Mouse (Mus musculus) forebrain, embryonic 13.5 days (tissue): ENCODE data around the gene Wdr54. TPM values are rescaled to one million over a fixed set of nuclear protein-coding genes. Genes with fewer than 3 reads are reported as not detected.

ENCODE experiments used
- ATAC-seq: fragments of 200-750 bp; cut with Nextera tagmentation; 2 replicates; pipeline ENCODE4 v1.8.0; 2017
- H3K27ac ChIP-seq: fragments of 300-500 bp; sonication (generic); 2 replicates; pipeline ENCODE4 v1.5.1; 2015; ENCODE audit warnings: inconsistent platforms, mild to moderate bottlenecking, moderate library complexity
- H3K27me3 ChIP-seq: fragments of 300-500 bp; sonication (generic); 2 replicates; pipeline ENCODE4 v1.6.1; 2015; ENCODE audit warnings: mild to moderate bottlenecking, inconsistent platforms
- H3K36me3 ChIP-seq: fragments of 300-500 bp; sonication (generic); 2 replicates; pipeline ENCODE4 v1.6.1; 2015; ENCODE audit warnings: mild to moderate bottlenecking, inconsistent platforms; ENCODE audit not compliant: poor library complexity, severe bottlenecking
- H3K4me1 ChIP-seq: fragments of 300-500 bp; sonication (generic); 2 replicates; pipeline ENCODE4 v1.6.1; 2015; ENCODE audit warnings: inconsistent platforms
- H3K4me2 ChIP-seq: fragments of 300-500 bp; sonication (generic); 2 replicates; pipeline ENCODE4 v1.6.1; 2015; ENCODE audit warnings: inconsistent platforms, mild to moderate bottlenecking, moderate library complexity
- H3K4me3 ChIP-seq: fragments of 300-500 bp; sonication (generic); 2 replicates; pipeline ENCODE4 v1.5.1; 2015; ENCODE audit warnings: mild to moderate bottlenecking, inconsistent platforms
- H3K9ac ChIP-seq: fragments of 300-500 bp; sonication (generic); 2 replicates; pipeline ENCODE4 v1.6.1; 2015; ENCODE audit warnings: mild to moderate bottlenecking, inconsistent platforms
- H3K9me3 ChIP-seq: fragments of 300-500 bp; sonication (generic); replicated peaks from 2 replicates; pipeline ENCODE4 v1.6.1; 2016; ENCODE audit warnings: inconsistent platforms
- WGBS: fragments of 180-500 bp; shearing (Covaris S2); methylation state at CpG from one replicate; pipeline ENCODE4 v1.1.7; 2015; 5-methylcytosine and 5-hydroxymethylcytosine counted together
- polyA plus RNA-seq: library from polyadenylated mRNA; unstranded; fragments of >200 nt; fragmentation: Nextera tagmentation; extraction: Ambion mirVana; gene quantifications from 2 replicates; pipeline ENCODE4 v1.2.1, GENCODE M21; 2015

Wdr54 gene
- polyA plus RNA-seq, 1 experiment from 2014 or later = 17.5 TPM

DNA sequence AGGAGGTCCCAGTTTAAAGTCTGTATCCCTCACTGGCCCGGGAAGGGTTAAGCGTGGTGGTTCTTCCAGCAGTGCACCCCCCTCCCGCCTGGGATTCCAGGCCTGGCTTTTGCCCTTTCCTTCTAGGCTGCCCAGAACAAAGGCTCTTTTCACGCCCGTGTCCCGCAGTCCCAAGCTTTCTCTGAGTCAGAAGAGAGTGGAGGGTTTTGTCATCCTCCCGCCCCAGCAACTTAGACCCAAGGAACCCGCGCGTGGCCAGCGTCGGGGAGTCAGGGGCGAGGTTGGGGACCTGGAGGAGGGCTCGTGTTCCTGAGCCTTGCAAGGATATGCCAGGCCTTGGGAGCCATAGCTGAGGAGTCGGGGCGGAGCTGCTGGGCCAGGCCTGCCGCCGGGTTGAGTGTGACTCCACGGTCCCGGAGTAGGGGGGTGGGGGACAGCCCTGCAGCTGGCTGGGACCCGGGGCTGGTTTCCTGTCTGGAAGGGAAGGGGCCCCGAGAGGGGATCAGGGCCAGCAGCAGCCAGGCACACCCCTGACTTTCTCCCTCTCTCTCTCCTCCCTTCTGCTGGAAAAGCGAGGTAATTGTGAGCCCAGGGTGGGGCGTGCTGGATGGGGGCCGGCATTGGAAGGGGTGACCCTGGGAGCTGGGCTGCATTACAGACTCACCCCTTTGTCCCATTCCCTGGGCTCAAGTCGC is 19.2 kb downstream of the Wdr54 start:
- H3K9ac ChIP-seq = peak overlapping the region; percentile 70
- H3K27ac ChIP-seq = peak overlapping the region; percentile 78
- peak; percentile 72 for ATAC-seq
- H3K36me3 ChIP-seq = no peaks in the 10 kb centered on the region
- H3K27me3 ChIP-seq = peaks cover 26% of the 10 kb centered on the region
- 0% methylated on average over 24 of the region's 26 CpGs for WGBS
- no peaks in the 10 kb centered on the region for H3K9me3 ChIP-seq
- peak overlapping the region; percentile 41 for H3K4me3 ChIP-seq
- H3K4me2 ChIP-seq = peak overlapping the region; percentile 67
- H3K4me1 ChIP-seq = peaks cover 36% of the 10 kb centered on the region

DNA sequence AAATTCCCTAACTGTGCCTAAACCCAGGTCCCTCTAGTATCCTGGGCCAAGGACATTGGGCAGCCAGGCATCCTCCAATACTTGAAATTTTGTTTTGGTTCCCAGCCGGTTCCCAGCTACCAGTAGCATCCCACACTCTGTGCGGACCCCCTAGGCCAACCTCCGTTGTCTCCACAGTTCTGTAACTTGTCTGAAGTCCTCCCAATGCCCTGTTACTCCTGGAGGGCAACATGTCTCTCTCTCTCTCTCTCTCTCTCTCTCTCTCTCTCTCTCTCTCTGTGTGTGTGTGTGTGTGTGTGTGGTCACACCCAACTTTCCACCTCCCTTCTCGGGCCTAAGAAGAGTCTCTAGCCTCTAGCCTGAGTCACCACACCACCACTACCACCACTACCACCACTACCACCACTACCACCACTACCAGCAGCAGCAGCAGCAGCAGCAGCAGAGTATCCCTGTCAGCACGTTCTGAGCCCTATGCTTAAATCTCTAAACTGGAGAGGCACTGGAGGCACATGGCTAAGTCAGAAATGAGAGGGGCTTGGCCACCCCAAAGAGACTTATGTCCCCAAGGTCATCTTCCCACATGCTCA is 19.8 kb downstream of the Wdr54 start:
- Histone ChIP-seq H3K27ac (peak overlapping the region; percentile 78), H3K9ac (peak overlapping the region; percentile 70), H3K9me3 (no peaks in the 10 kb centered on the region), H3K36me3 (no peaks in the 10 kb centered on the region), H3K4me3 (peak overlapping the region; percentile 41), H3K27me3 (peaks cover 25% of the 10 kb centered on the region), H3K4me1 (peaks cover 32% of the 10 kb centered on the region), H3K4me2 (peak overlapping the region; percentile 67)
- whole genome bisulfite sequencing = 12% methylated on average over 5 of the region's 5 CpGs
- no peak for ATAC-seq

DNA sequence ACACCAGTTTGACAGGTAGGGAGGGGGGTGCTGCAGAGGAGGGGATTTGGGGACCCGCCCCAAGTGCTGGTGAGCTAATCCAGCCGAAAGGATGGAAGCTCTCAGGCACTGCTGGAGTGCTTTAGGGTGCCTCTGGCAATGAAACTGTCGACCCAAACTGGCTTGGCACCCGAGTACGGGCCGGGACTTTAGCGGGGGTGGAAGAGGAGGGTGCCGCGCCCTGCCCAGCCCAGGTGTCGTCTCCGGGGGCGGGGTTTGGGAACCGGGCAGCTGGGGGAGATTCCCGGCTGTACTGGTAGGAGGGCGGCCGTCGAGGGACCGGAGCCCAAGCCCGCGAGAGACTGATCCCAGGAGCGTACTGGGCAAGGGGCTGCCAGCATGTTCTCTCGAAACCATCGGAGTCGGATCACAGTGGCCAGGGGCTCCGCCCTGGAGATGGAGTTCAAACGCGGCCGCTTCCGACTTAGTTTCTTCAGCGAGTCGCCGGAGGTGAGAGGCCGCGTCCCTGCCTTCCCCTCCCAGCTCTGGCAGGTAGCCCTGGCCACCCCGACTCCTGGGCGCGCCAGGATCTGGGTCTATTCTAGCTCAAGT is 20.5 kb downstream of the Wdr54 start:
- WGBS = 4% methylated on average over 35 of the region's 37 CpGs
- H3K4me1 ChIP-seq = peaks cover 32% of the 10 kb centered on the region
- H3K4me2 ChIP-seq = peak overlapping the region; percentile 67
- H3K27ac ChIP-seq = no peak overlapping the region
- no peak for ATAC-seq
- H3K27me3 ChIP-seq = peaks cover 25% of the 10 kb centered on the region
- no peaks in the 10 kb centered on the region for H3K36me3 ChIP-seq
- peak overlapping the region; percentile 10; the same call in 1 of the 2 replicates for H3K9ac ChIP-seq
- peak overlapping the region; percentile 10; the same call in 1 of the 2 replicates for H3K4me3 ChIP-seq
- H3K9me3 ChIP-seq = no peaks in the 10 kb centered on the region

DNA sequence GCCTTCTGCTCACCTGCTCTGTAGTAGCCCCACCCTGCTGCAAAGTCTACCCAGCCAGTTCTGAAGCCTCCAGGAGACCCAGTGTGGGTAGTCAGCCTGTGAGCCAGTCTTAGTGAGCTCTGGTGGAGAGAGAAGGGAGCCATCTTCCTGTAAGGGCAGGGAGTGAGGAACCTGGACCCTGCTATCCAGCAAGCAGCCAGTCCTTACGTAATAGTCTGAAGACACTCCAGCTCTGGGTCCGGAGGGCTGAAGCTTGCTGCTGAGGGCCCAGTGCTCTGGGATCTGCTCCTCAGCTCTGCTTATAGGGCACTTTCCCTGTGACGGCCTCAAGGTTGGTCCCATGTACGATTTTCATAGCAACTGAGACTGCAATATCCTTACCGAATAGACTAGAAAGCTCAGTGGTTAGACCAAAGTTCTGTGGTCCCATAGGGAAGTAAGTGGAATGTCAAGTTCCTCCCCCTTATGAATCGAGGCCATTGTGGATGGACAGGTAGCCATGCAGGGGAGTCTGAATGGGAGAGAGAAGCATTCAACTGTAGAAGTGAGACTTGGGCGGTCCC is 21.2 kb downstream of the Wdr54 start, which contains the start of gene Rtkn:
TSS of gene Rtkn (plus strand) at position 513 of the 563 bp plus-strand sequence.
- Histone ChIP-seq H3K4me1 (peaks cover 32% of the 10 kb centered on the region), H3K4me3 (peak within 1 kb of the TSS; percentile 10; the same call in 1 of the 2 replicates), H3K27ac (no peak within 1 kb of the TSS), H3K36me3 (no peaks in the 10 kb centered on the region), H3K9me3 (no peaks in the 10 kb centered on the region), H3K9ac (peak within 1 kb of the TSS; percentile 10; the same call in 1 of the 2 replicates), H3K27me3 (peaks cover 25% of the 10 kb centered on the region), H3K4me2 (peak within 1 kb of the TSS; percentile 67)
- no peak for ATAC-seq
- 58% methylated on average over 7 of the region's 7 CpGs for WGBS

DNA sequence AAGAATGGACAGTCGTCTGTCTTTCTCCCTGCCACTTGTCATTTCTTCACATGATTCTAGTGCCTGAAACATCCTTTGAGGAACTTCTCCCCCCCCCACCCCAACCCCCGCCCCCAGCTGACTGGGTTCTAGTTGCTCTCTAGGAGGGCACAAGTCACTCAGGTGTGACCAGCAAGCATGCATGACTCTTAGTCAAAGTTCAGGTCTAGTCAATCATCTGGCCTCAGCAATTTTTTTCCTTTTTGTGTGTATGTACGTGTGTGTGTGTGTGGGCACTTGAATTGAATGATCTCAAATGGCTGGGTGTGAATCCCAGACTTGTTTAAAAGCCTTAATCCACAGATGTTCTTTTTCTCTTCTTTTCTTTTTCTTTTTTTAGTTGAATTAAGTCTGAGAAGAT is 22.0 kb downstream of the Wdr54 start:
- H3K4me2 ChIP-seq = no peak overlapping the region
- no peak overlapping the region for H3K27ac ChIP-seq
- H3K36me3 ChIP-seq = no peaks in the 10 kb centered on the region
- H3K4me3 ChIP-seq = no peak overlapping the region
- ATAC-seq = no peak
- WGBS = 72% methylated on average over 3 of the region's 3 CpGs
- peaks cover 32% of the 10 kb centered on the region for H3K4me1 ChIP-seq
- no peak overlapping the region for H3K9ac ChIP-seq
- no peaks in the 10 kb centered on the region for H3K9me3 ChIP-seq
- peaks cover 25% of the 10 kb centered on the region for H3K27me3 ChIP-seq

DNA sequence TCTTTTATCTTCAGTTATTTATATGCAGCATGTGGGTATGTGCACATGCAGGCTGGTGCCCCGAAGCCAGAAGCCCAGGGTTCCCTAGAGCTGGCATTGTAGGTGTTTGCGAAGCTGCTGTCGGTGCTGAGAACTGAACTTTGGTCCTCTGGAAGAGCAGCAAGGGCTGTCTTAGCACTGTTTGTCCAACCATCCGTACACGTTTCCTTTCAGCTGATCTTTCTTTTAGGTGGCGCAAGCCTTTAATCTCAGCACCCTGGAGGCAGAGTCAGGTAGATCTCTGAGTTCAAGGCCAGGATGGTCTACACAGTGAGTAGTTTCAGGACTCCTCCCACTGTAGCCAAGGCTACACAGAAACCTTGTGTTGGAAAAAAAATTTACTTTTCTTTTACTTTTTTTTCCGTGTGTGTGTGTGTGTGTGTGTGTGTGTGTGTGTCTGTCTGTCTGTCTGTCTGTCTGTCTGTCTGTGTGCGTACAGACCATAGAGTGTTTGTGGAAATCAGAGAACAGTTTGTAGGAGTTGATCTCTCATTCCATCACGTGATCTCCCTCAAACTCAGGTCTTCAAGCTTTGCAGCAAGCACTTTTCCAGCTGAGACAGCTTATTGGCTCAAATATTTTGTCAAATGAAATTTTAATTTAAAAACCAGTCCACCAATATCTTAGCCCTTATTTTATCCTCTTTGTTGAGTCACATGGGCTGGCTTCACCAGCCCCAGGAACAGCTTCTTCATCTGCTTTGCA is 23.8 kb downstream of the Wdr54 start:
- Histone ChIP-seq H3K9me3 (no peaks in the 10 kb centered on the region), H3K27ac (no peak overlapping the region), H3K4me2 (no peak overlapping the region), H3K4me3 (no peak overlapping the region), H3K9ac (no peak overlapping the region), H3K36me3 (no peaks in the 10 kb centered on the region), H3K27me3 (peaks cover 25% of the 10 kb centered on the region), H3K4me1 (peaks cover 19% of the 10 kb centered on the region)
- no peak for ATAC-seq
- WGBS = 86% methylated on average over 9 of the region's 9 CpGs

DNA sequence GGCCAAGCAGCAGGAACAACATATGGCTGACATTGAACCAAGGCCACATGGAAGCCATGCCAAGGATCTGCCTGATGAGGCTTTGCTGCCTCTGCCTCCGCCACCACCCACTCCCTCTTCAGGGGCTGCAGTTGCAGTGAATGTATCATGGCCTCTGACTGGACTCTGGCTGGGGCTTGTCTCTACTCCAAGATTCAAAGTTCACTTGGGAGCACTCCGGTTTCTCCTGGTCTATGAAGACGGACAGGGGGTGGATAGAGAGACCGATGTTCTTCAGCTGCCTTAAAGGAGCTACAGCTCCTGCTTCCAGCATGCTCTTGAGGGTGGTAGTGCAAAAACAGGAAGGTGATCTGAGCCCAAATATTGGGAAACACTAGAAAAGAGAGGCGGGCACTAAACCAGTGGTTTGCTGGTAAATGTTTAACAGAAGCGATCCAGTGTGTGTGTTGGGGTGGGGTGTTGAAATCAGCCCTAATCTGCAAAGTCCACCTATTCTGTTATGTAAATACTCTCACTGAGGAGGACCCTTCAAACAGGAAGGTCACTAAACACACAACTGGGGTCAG is 24.6 kb downstream of the Wdr54 start:
- WGBS = 84% methylated on average over 6 of the region's 6 CpGs

DNA sequence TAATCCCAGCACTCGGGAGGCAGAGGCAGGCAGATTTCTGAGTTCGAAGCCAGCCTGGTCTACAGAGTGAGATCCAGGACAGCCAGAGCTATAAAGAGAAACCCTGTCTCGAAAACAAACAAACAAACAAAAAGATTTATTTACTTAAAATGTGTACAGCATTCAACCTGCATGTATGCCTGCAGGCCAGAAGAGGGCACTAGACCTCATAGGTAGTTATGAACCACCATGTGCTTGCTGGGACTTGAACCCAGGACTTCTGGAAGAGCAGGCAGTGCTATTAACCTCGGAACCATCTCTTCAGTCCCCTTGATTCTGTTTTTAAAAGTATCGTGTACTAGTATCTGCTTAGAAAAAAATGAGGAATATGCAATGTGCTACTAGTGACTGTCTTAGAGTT is 28.8 kb downstream of the Wdr54 start:
- 96% methylated on average over 5 of the region's 5 CpGs for WGBS
- H3K27ac ChIP-seq = no peak overlapping the region
- peaks cover 26% of the 10 kb centered on the region for H3K4me1 ChIP-seq
- H3K9me3 ChIP-seq = no peaks in the 10 kb centered on the region
- H3K27me3 ChIP-seq = no peaks in the 10 kb centered on the region
- H3K4me3 ChIP-seq = no peak overlapping the region
- no peaks in the 10 kb centered on the region for H3K36me3 ChIP-seq
- ATAC-seq = no peak
- H3K4me2 ChIP-seq = no peak overlapping the region
- H3K9ac ChIP-seq = no peak overlapping the region

More for the DNA sequence above, 24.6 kb downstream of the Wdr54 start:
- H3K27me3 ChIP-seq = peaks cover 23% of the 10 kb centered on the region
- no peak overlapping the region for H3K4me3 ChIP-seq
- peaks cover 11% of the 10 kb centered on the region for H3K4me1 ChIP-seq
- no peak for ATAC-seq
- H3K9ac ChIP-seq = no peak overlapping the region
- H3K9me3 ChIP-seq = no peaks in the 10 kb centered on the region
- no peak overlapping the region for H3K4me2 ChIP-seq
- H3K36me3 ChIP-seq = no peaks in the 10 kb centered on the region
- H3K27ac ChIP-seq = no peak overlapping the region

DNA sequence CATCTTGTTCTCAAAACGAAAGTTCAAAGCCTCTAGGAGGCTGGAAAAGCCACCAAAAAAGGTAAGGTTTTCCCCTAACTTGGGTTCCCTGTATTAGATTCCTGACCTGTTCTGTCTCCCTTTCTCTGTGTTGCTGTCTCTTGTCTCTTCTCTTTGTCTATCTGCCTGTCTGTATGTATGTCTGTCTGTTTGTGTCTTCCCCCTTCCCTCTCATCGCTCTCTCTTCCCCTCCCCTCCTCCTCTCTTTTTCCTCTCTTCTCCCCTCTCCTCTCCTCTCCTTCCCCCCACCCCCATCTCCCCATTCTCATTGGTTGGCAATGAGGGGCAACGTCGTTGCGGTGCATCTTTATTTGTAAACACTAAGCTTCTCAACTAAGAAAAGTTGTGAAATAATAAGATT is 30.9 kb downstream of the Wdr54 start, which contains the start of gene Ino80b:
TSS of gene Ino80b (minus strand) at position 101 of the 400 bp plus-strand sequence.
- Histone ChIP-seq H3K27ac (peak within 1 kb of the TSS; percentile 40), H3K4me2 (peak within 1 kb of the TSS; percentile 91), H3K9me3 (no peaks in the 10 kb centered on the region), H3K4me1 (peaks cover 38% of the 10 kb centered on the region), H3K4me3 (peak within 1 kb of the TSS; percentile 72), H3K9ac (peak within 1 kb of the TSS; percentile 77), H3K36me3 (no peaks in the 10 kb centered on the region), H3K27me3 (no peaks in the 10 kb centered on the region)
- no peak for ATAC-seq
- 15% methylated on average over 5 of the region's 5 CpGs for WGBS

DNA sequence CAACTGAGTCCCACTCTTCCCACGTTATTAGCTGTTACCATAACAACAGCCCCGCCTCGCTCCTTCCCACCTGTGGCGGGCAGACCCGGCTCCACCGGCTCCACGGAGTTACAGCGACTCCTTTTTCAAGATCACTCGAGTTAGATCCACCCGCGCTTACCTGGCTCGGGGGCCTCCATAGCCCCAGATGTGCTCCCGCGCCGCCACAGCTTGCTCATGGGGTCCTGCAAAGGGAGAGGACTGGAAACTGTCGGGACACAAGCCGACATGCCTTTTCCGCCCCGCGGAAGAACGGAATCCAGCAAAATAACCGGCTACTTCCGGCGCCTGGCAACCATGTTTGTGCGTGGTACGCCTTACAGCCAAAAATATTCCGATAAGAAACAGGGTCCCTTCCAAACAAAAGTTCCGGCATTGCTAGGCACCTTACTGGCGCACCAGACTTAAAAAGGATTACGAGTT is 31.3 kb downstream of the Wdr54 start:
- Histone ChIP-seq H3K9me3 (no peaks in the 10 kb centered on the region), H3K36me3 (no peaks in the 10 kb centered on the region), H3K9ac (peak overlapping the region; percentile 77), H3K4me1 (peaks cover 42% of the 10 kb centered on the region), H3K4me3 (peak overlapping the region; percentile 72), H3K27ac (peak overlapping the region; percentile 40), H3K27me3 (no peaks in the 10 kb centered on the region), H3K4me2 (peak overlapping the region; percentile 91)
- WGBS = under 1% methylated on average over 30 of the region's 30 CpGs
- ATAC-seq = peak; percentile 12

DNA sequence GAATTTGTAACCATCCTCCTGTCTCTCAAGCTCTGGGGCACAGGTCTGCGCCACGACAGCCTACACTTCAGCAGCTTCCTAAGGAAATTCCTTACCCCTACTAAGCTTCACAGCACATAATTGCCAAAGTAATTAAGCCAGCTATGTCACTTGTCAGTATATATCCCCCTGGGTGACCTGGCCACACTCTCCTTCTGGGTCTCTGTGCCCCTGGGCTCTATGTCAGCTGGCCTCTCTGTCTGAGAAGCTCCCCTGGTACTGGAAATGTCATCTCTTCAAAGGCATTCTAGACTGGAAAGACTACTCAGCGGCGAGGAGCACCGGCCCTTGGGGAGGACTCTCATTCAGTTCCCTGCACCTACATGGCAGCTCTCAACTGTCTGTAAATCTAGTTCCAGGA is 33.2 kb downstream of the Wdr54 start:
- peak overlapping the region; percentile 96 for H3K9ac ChIP-seq
- 83% methylated on average over 5 of the region's 5 CpGs for WGBS
- no peak for ATAC-seq
- H3K27ac ChIP-seq = peak overlapping the region; percentile 99; the same call in 1 of the 2 replicates
- peak overlapping the region; percentile 96 for H3K4me2 ChIP-seq
- H3K36me3 ChIP-seq = peaks cover 19% of the 10 kb centered on the region
- peaks cover 60% of the 10 kb centered on the region for H3K4me1 ChIP-seq
- no peaks in the 10 kb centered on the region for H3K27me3 ChIP-seq
- no peak overlapping the region for H3K4me3 ChIP-seq
- no peaks in the 10 kb centered on the region for H3K9me3 ChIP-seq
